Mouse (Mus musculus) hindlimb bud, embryonic 11.5 days (tissue): ENCODE results near the gene Whrn.
A peak's percentile ranks its signal among the peaks of the same experiment; 100 is the strongest.

Experiments
- DNase-seq: peaks from one replicate; pipeline ENCODE4 v3.0.0-alpha.2; 2012; ENCODE audit warnings: low read depth, low spot score; ENCODE audit errors: extremely low spot score

The Whrn gene

DNA sequence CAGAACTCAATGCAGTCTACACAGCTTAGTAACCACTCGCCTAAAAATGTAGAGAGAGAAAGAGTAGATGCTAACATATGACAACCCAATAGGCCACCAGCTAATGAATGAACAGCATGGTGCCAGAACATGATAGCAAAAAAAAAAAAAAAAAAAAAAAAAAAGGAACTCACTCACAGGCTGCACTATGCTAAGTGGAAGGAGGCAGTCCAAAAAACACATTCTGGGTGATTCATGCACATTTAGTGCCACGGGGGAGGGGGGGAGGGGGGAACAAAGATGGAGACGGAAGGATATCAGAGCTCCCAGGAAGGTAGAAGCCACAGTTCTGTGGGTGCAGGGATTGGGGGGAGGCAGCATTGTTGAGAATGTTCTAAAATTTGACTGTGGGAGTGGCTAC, 43.2 kb downstream of the Whrn start:
- no peak for DNase-seq

DNA sequence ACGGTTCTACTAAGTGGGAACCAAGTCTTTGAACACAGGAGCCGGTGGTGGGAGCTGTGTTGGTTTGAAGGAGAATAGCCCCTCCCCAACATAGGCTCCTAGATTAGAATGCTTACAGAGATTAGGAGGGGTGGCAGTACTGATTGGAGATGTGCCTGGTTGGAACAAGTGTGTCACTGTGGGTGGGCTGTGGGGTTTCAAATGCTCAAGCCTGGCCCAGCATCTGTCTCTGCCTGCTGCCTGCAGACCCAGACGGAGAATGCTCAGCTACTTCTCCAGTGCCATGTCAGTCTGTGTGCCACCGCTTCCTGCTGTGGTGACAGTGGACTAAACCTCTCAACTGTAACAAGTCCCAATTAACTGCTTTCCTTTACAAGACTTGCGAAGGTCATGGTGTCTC, 45.2 kb downstream of the Whrn start:
- DNase-seq, result no peak

DNA sequence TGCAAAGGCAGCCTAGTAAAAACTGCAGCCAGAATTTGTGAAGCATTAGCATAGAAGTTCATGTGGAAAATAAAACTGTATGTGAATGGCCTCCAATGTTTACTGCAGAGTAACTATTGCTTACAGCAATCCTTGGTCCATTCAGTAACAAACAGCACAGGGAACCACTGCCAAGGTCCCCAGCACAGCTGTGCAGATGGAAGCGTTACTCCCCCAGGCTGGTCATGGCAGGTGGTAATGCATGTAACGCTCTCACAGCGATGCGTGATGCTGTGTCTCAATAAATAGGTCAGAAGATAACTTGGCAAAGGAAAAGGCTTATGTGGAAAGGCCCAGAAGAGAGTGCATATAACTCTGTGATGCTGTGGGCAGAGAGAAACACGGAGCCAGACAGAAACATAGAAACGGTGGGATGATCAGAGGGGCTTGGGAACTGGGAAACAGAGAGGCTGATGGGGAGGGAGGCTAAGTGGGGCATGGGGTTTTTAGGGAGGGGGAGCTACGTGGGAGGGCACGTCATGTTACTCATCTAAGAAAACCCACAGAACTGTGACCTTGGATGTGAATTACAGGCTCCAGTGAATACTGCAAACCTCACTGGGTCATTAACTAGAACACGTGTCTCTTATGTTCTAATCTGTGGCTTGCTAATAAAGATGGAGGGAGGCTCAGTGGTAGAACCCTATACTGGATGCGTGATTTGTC, 51.3 kb downstream of the Whrn start:
- no peak for DNase-seq

GRCm38 (mm10) chr4:63443101-63443500, 52.7 kb downstream of the Whrn start:
- no peak for DNase-seq

GRCm38 (mm10) chr4:63441616-63442015, 54.2 kb downstream of the Whrn start:
- no peak for DNase-seq

- DNase-seq, result no peak
Measured at GRCm38 (mm10) chr4:63440262-63440661, 55.5 kb downstream of the Whrn start.

DNA sequence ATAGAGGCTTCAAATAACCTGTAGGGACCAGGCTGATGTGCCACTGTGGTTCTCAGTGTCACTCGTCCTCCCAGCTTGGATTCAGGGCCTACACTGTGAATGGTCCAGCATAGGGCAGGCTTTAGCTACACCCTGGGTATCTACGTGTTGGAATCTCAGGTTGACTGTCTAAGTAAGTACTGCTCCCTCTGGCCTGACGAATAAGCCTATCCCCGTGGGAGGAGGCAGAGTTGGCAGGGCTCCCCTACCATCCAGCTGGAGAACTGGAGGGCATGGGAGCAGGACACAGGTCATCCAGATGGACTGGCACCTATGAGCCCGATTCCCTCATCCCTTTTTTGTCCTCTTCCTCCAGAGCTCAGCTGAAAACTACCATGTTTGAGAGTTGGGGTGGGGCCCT, 57.8 kb downstream of the Whrn start:
- DNase-seq, result no peak

- peak; percentile 35 for DNase-seq
Measured at GRCm38 (mm10) chr4:63437119-63437815, 58.5 kb downstream of the Whrn start.

GRCm38 (mm10) chr4:63435402-63435801, 60.4 kb downstream of the Whrn start:
- DNase-seq, result no peak

GRCm38 (mm10) chr4:63431098-63431497, 64.7 kb downstream of the Whrn start:
- DNase-seq, result no peak

- DNase-seq, result no peak
Measured at GRCm38 (mm10) chr4:63430357-63430756, 65.4 kb downstream of the Whrn start.

DNA sequence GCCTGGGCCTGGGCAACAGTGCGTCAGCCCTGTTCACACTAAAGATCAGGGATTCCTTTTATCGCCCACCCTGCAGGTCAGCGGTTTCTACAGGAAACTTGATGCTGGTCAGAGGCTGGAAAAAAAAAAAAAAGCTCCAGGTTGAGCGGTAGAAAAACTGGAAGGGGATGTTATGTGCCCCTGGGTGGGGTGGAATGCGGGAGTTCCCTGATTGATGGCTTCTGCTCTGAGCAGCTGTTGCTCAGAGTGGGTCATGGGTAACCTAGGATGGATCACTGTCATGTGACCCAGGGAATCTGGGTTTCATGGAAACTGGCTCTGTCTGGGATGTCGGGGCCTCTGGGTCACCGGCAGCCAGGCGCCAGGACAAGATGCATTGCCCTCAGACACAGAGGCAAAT, 69.5 kb downstream of the Whrn start:
- DNase-seq, result no peak

DNA sequence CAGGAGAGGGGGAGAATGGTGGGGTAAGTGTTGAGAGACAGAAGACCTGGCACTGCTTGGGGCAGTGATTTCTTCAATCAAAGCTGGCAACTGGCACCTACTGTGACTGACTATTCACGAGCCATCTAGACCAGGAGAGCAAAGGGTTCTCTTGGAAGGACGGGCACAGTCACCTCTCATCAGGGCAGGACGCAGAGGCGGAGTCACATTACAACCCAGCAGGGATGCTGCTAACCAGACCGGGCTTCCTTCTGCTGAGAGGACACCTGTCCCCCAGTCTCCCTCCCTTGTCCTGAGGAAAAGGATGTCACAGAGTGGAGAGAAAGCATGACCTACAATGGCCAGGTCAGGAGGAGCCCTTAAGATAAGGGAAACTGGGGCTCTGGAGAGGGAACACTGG, 72.0 kb downstream of the Whrn start:
- DNase-seq, result no peak

DNA sequence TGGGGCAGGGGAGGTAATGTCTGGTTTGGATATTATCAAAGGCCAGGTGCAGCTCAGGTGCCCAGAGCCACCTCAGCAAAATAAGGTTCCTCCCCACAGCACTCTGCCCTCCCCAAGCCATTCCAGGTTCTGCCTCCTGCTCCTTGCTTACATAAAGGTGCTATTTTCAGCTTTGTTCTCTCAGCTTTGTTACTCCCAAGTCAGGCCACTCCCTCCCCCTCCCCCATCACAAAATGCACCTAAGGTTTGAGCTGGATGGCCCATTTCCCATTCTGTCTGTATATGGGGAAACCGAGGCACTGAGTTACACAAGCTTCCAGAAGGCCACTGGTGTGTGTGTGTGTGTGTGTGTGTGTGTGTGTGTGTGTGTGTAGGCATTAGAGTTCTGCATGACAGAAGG, 72.6 kb downstream of the Whrn start:
- DNase-seq, result no peak

DNA sequence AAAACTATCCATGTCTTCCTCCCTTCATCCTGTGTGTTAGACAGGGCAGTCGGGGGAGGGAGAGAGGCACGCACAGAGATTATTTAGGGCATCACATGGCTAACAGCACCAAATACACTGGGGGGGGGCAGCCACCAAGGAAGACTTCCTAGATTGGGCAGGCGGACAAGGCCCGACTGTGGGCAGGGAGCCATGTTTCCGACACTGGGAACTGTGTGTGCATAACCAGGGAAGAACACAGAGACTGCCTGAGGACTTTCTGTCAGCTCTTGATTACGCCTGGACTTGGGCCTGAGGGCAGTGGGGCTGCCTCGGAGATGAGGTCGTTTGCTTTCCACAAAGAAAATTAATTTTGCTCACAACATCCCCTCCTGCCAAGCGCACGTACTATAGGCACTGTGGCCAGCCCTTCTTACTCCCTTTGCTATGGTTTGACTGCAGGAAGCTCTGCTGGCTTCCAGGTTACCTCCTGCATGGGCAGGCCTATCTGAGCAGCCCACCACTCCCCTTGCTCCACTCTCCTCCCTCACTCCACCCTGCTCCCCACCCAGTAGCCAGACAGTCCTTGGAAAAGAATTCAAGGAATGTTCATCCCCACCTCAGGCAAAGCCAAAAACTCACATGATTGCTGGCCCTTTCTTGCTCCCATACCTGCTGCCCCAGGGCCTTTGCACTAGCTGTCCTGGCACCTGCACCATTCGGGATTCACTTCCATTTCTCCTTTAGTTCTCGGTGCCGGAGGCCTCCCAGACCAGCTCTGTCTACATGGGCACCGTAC, 75.5 kb downstream of the Whrn start:
- DNase-seq, result no peak

DNA sequence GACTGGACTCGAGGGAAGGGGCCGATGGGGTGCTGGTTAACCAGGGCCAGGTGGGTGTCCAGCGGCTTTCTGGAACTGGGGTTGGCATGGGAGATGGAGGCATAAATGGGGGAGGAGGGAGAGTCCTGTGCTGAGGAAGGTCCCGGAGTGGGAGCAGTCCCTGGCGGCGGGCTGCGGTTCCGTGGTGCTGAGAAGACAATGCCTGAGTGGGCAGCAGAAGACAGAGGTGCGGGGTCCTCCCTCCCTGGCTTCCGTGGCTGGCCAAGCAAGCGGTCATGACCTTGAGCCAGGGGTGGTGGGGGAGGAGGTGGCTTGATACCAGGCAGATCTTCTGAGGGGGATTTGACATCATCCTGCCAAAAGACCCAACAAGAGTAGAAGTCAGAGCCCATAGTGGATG, 77.5 kb downstream of the Whrn start:
- no peak for DNase-seq

- peak; percentile 77 for DNase-seq
Measured at GRCm38 (mm10) chr4:63417318-63417957, 78.4 kb downstream of the Whrn start.

DNA sequence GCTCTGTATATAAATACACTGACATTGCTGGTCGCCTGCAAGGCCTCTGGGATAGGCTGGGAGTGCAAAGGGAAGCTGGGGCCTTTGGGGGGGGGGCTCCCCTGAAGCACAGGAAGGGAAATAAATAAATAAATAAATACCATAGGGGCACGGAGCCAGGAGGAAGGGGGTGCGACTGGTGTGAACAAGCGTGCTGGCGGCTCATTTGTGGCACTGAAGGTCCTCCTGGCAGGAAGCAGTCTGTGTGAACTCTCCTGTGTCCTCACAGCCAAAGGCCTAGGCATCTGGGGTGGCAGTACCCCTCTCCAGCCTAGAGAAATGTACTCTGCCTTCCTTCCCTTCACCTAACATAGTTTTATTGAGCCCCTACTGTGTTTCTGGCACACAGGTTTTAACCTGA, 80.8 kb downstream of the Whrn start:
- DNase-seq, result no peak

GRCm38 (mm10) chr4:63411222-63411621, 84.6 kb downstream of the Whrn start:
- DNase-seq, result no peak

DNA sequence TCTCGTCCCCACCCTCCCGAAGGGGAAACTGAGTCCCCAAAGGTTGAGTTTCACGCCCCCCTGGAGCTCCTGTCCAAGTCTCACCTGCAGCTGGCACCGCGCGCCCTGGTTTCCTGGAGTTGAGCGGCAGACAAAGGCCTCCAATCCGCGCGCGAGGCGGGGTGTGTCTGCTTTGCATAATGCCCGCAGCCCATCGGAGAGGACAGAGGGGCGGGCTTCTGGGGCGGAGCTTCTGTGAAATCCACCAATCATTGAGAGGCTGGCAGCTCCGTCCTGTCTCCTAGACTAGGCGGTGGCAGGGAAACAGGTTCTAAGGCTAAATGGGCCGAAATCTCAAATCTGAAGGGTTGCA, 85.2 kb downstream of the Whrn start:
- DNase-seq, result no peak

- DNase-seq, result no peak
Measured at GRCm38 (mm10) chr4:63409908-63410582, 85.7 kb downstream of the Whrn start.
